Mouse (Mus musculus): ENCODE measurements around the gene Lrriq1.

The Lrriq1 gene

GRCm38 (mm10) chr10:103235707-103236459 is at the start of gene Lrriq1:
Gene Lrriq1 (minus strand): TSS chr10:103236322.
- DNase-seq (ENCODE audit: low read depth, low spot score), result peak; percentile 93

GRCm38 (mm10) chr10:103253842-103254803 is 18.0 kb upstream of the Lrriq1 start:
- DNase-seq (ENCODE audit: low read depth, low spot score), result peak; percentile 58

GRCm38 (mm10) chr10:103236460-103236772 is 294 bp upstream of the Lrriq1 start:
- DNase-seq (ENCODE audit: low read depth, low spot score), result no peak

- DNase-seq (ENCODE audit: low read depth, low spot score), result no peak
These were observed 9.5 kb downstream of the Lrriq1 start for GRCm38 (mm10) chr10:103226646-103227045.

GRCm38 (mm10) chr10:103194655-103195328 is 41.3 kb downstream of the Lrriq1 start:
- DNase-seq (ENCODE audit: low read depth, low spot score), result peak; percentile 19

- no peak for DNase-seq (ENCODE audit: low read depth, low spot score)
These were observed 90.2 kb downstream of the Lrriq1 start for GRCm38 (mm10) chr10:103145769-103146379.

GRCm38 (mm10) chr10:103144927-103145768 is 91.0 kb downstream of the Lrriq1 start:
- DNase-seq (ENCODE audit: low read depth, low spot score), result no peak

GRCm38 (mm10) chr10:103142526-103142925 is 93.6 kb downstream of the Lrriq1 start:
- no peak for DNase-seq (ENCODE audit: low read depth, low spot score)

- DNase-seq (ENCODE audit: low read depth, low spot score), result peak; percentile 8
These were observed 94.6 kb downstream of the Lrriq1 start for GRCm38 (mm10) chr10:103141532-103141931.

GRCm38 (mm10) chr10:103140609-103141008 is 95.5 kb downstream of the Lrriq1 start:
- no peak for DNase-seq (ENCODE audit: low read depth, low spot score)

- DNase-seq (ENCODE audit: low read depth, low spot score), result no peak
These were observed 121.5 kb downstream of the Lrriq1 start for GRCm38 (mm10) chr10:103114629-103115028.

- DNase-seq (ENCODE audit: low read depth, low spot score), result no peak
These were observed 128.0 kb downstream of the Lrriq1 start for GRCm38 (mm10) chr10:103108090-103108489.

- no peak for DNase-seq (ENCODE audit: low read depth, low spot score)
These were observed 150.0 kb downstream of the Lrriq1 start for GRCm38 (mm10) chr10:103086101-103086500.

GRCm38 (mm10) chr10:103049593-103049992 is 186.5 kb downstream of the Lrriq1 start:
- DNase-seq (ENCODE audit: low read depth, low spot score), result no peak

- no peak for DNase-seq (ENCODE audit: low read depth, low spot score)
These were observed 189.5 kb downstream of the Lrriq1 start for GRCm38 (mm10) chr10:103046623-103047022.

GRCm38 (mm10) chr10:103045019-103045418 is 191.1 kb downstream of the Lrriq1 start:
- DNase-seq (ENCODE audit: low read depth, low spot score), result no peak

GRCm38 (mm10) chr10:103035002-103035640 is 201.0 kb downstream of the Lrriq1 start:
- no peak for DNase-seq (ENCODE audit: low read depth, low spot score)

- DNase-seq (ENCODE audit: low read depth, low spot score), result no peak
These were observed 205.2 kb downstream of the Lrriq1 start for GRCm38 (mm10) chr10:103030931-103031330.

GRCm38 (mm10) chr10:103029730-103030490 is 206.2 kb downstream of the Lrriq1 start, which contains the start of gene Alx1:
Gene Alx1 (minus strand): TSS chr10:103030215.
- no peak for DNase-seq (ENCODE audit: low read depth, low spot score)
